Mouse (Mus musculus): ENCODE results near the gene Otof.

DNA sequence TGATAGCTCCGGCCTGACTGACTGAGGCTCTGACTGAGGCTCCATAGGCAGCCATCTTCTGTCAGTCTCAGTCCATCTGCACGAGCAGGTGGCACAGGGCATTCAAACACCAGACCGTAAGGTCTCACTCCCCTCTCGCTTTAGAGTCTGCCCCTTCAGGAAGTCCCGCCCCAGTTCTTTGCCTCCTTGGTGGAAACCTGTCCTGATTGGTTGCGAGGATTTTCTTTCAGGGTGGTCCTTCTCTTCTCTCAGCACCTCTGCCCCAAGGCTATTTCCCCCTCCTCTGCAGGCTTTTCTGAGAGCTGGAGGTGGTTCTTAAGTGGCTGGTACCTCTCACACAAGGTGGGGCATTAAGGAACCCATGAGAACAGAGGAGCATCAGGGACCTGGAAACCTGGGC is 8.7 kb upstream of the Otof start:
- TF ChIP-seq CTCF (IDR thresholded peaks at IDR 0.05) (no peak), POLR2A (IDR thresholded peaks at IDR 0.05; ENCODE audit: insufficient read depth, low read depth, low read length) (no peak), EP300 (IDR thresholded peaks at IDR 0.05; ENCODE audit: insufficient read depth, low read depth, low read length) (no peak)
